Mouse (Mus musculus) hematopoietic multipotent progenitor cell, adult 10-12 weeks (in vitro differentiated cells): Measurements from ENCODE around the gene Rpl14. TPM values are rescaled to one million over a fixed set of nuclear protein-coding genes. Genes with fewer than 3 reads are reported as not detected.

Experiments used
- polyA plus RNA-seq: library from polyadenylated mRNA; stranded (reverse); fragments of >175 nt; gene quantifications from 2 replicates; pipeline ENCODE4 v1.2.3, GENCODE M21; 2012; ENCODE audit warnings: low replicate concordance

The Rpl14 gene
- 662 and 731 TPM in 2 replicates for polyA plus RNA-seq

GRCm38 (mm10) chr9:120570741-120571592 is at the start of gene Rpl14:
Gene Rpl14 (plus strand): TSS chr9:120571444.

GRCm38 (mm10) chr9:120539662-120540251 is 31.5 kb upstream of the Rpl14 start, which contains the start of gene Entpd3:
Gene Entpd3 (plus strand): TSS chr9:120539818.

Other genes with a start within 250 kb of the Rpl14 start
- gene Eif1b, start 79.2 kb upstream of the Rpl14 start, polyA plus RNA-seq: 77.8 and 84.3 TPM in 2 replicates
- gene Entpd3, start 31.6 kb upstream of the Rpl14 start, polyA plus RNA-seq: 0.07 and 0.18 TPM in 2 replicates